Mouse (Mus musculus): ENCODE measurements around the gene 2700049A03Rik.

GRCm38 (mm10) chr12:71247191-71247590 is 110.5 kb downstream of the 2700049A03Rik start:
- TF ChIP-seq CTCF (IDR thresholded peaks at IDR 0.05; ENCODE audit: low read depth) (no peak), EP300 (IDR thresholded peaks at IDR 0.05; ENCODE audit: low read depth) (no peak)
